Mouse (Mus musculus) frontal cortex, postnatal 14 days (tissue): ENCODE results near the gene Xpnpep2.
A peak's percentile ranks its signal among the peaks of the same experiment; 100 is the strongest.

Experiments used
- DNase-seq, 2 experiments: peaks; one replicate each; pipeline ENCODE4 v3.0.0; 2022; ENCODE audit warnings: low spot score in 2 of 2

Gene Xpnpep2

DNA sequence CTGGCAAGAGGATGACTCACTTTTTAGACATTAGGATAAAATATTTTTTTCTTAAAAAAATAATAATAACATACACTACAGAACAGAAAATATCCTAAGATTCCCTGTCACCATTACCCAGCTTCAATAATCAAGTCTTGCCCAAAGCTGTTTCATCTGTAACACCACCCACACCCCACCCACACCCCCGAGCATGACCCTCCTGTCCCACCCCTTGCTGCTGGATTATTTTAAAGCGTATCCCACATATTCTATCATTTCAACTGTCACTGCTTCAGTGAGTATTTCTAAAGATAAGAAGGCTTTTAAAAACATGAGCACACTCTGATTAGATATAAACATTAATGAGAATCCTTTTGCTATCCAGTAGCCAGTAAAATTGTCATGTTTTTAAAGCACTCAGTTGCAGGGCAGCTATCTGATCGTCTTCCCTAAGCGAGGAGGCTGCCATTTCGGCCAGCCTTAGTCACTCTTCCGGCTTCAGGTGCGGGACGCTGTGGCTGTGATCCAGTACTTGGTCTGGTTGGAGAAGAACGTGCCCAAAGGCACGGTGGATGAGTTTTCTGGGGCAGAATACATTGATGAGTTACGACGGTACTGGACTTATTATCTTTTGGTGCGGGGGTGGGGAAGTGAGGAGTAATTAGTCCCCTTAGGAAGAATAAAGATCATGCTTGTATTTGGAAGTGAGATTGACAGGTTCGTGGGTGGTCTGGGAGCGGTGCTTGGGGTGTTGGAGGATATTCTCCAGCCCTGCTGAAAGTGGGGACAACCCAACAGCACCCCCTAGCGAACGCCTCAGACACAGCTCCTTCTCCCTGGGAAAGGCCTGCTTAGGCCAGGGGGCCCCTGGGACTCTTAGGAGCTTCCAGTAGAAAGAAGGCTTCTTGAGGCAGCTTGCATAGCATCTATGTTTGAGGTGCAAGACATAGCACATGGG lies 15.9 kb downstream of the Xpnpep2 start:
- DNase-seq = peak in 1 of 2 experiments; percentile 32

DNA sequence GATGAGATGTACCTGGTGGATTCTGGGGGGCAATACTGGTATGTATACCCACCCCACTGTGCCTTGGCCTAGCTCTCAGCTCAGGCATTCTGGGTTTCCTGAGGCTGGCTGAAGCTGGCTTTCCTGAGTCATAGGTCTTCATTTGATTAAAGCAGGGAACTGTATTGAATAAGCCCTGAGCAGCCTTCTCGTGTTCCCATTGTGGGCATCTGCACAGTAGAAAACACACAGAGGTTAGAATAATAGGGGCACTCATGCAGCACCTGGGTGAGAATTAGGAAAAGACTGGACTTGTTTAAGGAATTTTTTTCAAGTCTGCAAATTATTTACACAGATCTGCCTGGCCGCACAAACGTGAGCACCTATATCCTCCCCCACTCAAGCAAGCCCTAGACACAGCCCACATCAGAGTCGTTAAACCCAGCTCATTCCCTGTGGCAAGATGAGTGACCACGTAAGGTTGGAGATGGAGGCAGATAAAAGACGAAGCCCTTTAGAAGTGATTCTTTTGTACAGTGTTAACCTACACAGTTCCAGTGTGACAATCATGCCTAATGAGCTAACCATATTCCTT lies 18.5 kb downstream of the Xpnpep2 start:
- DNase-seq = no peak

DNA sequence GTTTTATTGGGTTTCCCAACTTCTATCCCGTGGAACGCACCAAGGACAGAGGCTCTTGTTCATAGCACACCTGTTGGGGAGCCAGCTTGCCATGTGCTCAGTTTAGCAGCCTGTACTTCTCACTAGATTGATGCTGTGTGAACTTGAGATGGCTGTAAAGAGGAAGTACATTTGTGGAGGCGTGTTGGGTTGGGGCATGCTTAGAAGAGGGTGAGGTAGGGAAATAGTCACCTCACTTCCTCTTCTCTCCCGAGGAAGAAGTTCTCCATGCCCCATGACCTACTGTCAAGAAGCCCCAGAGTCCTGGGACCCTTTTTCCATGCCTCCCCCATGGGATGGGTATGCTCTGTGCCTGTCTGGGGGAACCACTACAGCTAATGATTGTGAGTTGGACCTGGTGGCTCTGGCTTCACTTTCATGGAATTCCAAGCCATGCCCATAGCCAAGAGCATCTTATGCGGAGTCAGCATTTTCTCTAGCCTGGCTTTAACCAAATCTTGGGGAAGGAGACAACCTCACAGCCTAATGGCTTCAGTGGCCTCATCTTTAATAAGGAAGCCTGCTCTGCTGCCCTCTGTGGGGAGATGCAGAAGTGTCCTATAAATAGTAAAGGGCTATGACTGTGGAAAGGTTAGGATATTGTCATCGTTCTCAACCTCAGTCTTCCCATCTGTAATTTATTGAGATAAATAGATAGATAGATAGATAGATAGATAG lies 19.1 kb downstream of the Xpnpep2 start:
- DNase-seq = no peak

DNA sequence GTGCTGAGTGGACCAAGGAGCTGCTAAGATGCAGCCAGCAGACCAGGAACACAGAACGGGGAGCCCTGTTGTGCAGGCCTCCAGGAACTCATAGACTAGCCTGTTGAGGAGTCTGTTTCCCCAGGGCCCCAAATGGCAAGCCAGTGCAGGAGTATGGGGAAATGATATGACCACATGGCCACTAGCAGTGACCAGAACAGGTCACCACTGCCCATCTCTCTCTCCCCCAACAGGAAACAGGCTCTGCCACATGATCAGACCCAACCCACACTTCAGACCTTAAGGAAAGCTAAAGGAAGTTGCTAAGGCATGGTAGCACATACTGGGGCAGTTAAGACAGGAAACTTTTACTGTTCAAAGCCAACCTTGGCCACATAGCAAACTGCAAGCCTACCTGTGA lies 20.6 kb downstream of the Xpnpep2 start:
- no peak for DNase-seq

GRCm38 (mm10) chrX:48136935-48137334 lies 28.4 kb downstream of the Xpnpep2 start:
- DNase-seq = no peak

GRCm38 (mm10) chrX:48138011-48138410 lies 29.5 kb downstream of the Xpnpep2 start:
- DNase-seq = no peak

DNA sequence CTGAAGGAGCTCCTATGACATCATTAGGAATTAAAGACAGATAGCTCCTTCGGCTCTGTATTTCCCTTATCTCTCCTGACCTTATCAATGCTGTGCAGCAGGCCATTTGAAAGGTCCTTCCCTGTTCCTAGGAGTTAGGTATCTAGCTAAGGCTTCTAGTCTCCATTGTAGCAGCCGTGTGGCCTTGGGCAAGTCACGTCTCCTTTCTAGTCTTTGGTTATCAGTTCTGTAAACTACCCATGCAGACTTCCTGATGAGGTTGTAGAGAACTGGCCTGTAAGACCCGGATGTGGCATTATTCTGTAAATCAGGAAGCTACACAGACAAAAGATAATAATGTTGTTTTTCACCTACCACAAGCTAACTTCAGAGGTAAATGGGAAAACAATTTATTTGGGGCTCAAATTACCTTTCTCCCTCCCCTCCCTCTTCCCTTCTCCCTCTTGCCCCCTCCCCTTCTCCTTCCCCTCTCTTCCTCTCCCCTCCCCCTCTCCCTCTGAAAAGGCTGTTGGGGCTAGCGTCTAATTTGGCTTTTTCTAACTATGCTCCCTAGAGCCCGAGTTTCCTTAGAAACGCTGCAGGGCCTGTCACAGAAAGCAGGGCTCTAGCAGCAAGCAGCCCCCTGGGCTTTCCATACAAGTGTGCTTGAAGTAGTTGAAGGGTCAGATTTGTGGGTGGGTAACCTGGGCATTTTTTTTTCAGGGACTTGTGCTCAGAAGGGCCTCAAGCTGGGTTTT lies 30.2 kb downstream of the Xpnpep2 start:
- DNase-seq = no peak

DNA sequence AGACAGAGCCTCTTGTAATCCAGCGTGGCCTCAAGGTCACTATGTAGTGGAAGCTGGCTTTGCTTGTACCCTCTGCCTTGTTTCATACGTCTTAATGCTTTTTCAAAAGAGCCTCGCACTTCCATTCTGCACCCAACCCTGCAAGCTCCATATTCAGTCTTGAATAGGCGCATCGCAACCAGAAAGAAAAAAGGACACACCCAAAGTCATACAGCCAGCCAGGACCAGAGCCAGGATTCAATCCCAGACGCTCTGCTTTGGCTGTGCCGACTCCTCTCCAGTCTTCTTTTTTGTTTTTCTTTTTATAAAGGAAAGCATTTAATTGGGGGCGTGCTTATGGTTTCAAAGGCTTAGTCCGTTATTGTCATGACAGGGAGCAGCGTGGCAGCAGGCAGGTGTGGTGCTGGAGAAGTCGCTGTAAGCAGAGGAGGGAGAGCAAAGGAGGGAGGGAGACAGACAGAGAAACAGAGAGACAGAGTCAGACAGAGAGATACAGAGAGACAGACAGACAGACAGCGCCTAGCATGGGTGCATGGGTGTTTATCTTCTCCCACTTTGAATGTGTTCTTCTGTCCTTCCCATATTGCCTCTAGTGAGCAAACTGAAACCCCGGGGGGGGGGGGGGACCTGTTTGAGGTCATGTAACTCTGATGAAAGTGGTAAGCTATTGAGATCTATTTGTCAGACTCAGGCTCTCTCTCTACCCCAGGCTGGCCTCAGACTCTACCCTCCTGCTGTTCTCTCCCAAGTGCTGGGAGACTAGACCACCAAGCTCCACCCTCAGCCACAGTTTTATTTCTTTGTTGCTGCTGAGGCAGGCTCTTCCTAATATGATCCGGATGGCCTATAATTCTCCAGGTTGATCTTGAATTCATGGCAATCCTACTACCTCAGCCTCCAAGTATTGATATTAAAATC lies 31.1 kb downstream of the Xpnpep2 start:
- DNase-seq = no peak

DNA sequence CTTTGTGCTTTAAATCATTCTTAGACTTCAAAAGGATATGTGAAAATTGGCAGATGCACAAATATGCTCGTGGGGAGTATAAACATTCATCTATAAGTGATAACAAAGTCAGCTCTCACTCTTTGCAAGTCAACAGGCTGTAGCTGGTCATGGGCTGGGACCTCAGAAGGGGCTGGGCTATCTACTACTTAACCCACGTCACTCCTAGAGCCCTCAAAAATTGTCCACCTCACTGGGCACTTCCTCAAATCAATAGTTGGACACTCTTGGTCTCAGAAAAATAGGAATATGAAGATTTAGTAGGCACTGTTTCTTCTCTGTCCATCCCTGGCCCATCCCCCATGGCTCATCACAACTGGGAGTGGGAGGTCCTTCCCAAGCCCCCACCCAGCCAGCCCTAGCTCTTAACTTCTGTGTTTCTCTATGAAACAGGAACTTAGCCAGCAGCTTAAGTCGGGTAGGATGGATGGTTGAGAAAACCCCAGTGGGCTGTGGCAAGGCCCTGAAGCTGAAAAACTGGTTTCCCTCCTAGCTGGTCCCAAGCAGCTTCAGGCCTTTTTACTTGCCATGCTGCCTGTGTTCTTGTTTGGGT lies 31.9 kb downstream of the Xpnpep2 start:
- DNase-seq = no peak

- no peak for DNase-seq
Measured at GRCm38 (mm10) chrX:48141481-48141880, 33.0 kb downstream of the Xpnpep2 start.

GRCm38 (mm10) chrX:48143415-48144335 lies 35.1 kb downstream of the Xpnpep2 start:
- DNase-seq = no peak

GRCm38 (mm10) chrX:48146262-48146661 lies 37.7 kb downstream of the Xpnpep2 start, which contains the start of gene Sash3:
TSS of gene Sash3 (plus strand) at chrX:48146436.
- no peak for DNase-seq

DNA sequence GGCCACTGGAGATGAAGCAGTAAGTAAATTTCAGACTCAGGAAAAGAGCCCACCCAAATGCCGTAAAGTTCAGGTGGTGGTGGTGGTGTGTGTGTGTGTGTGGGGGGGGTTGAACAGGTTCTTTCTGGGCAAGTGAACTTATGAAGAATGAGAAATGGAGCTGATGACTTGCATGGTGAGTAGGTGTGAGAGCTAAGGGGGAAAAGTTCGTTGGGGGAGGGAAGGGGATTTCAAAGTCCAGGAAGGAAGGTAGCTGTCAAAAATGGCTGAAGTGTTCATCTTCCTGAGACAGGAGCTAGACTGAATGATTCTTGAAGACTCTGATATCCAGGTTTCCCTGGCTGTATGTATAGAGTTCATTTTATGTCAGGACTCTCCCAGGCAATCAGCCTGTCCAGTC lies 38.7 kb downstream of the Xpnpep2 start:
- DNase-seq = no peak

- DNase-seq = no peak
Measured at GRCm38 (mm10) chrX:48147741-48148186, 39.2 kb downstream of the Xpnpep2 start.

DNA sequence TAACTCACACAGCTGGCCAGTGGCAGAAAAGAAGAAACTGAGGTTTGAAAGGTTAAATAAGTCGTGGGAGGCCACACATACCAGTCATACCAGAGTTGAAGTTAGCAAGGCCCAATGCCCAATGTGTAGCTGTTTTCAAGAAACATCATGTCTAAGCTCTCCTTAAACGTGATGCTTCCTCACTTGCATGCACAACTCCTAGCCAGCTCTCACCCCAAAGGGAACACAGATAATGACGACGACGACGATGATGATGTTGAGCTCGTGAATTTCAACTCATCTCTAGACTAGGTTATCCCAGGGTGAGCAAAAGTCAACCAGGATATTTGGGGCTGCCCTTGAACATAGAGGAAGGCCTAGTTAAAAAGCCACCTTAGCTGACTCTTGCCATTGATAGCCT lies 43.6 kb downstream of the Xpnpep2 start:
- no peak for DNase-seq

GRCm38 (mm10) chrX:48153414-48153813 lies 44.9 kb downstream of the Xpnpep2 start:
- DNase-seq = no peak

DNA sequence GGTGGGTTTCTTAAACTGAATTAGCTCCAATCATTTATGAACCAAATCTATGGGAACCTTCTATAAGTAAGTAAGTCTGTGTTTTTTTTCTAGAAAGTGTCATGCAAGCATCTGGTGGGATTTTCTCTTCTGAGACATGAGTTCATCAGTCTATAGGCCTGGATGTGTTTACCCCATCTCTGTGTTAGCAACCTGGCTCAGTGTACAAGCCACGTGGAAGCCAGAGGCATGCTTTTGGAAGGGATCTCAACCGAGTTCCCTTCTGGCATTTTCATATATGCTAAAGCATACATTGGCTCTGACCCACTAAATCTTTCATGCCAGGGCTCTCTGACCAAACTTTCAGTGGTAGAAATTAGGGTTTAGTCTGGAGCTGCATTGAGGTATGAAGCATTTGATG lies 45.4 kb downstream of the Xpnpep2 start:
- no peak for DNase-seq

- DNase-seq = no peak
Measured at GRCm38 (mm10) chrX:48155489-48155888, 47.0 kb downstream of the Xpnpep2 start.

- DNase-seq = no peak
Measured at GRCm38 (mm10) chrX:48157396-48157795, 48.9 kb downstream of the Xpnpep2 start.
